Mouse (Mus musculus) right cerebral cortex, adult 2 months (tissue): Measurements from ENCODE around the gene Slk.

Experiments used
- DNase-seq, 2 experiments: peaks; one replicate each; pipeline ENCODE4 v3.0.0; 2021 to 2022; ENCODE audit warnings: low spot score in 2 of 2

The Slk gene

DNA sequence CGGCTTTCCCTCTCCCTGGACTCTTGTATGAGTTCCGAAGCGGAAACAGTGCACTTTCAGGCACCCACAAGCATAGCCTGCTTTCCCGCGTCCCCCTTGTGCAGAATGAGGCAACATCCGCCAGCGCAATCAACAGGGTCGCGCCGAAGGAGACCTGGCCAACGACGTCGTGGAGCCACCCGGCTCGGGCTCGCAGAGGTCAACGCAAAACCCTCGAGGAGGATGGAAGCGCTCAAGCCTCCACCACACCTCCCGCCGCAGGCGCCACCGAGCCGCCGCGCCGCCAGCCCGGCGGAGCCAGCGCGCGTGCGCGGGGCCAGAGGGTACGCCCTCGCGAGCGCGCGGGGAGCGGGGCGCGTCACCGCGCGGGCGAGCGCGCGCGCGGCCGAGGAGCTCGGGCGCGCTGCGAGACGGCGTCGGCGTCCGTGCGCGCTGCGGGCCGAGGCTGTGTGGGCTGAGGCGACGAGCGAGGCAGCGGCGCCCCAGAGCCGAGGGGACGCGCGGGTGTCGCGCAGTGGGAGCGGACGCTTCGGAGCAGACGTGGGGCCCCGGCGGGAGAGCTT, at the start of gene Slk:
Gene Slk (plus strand): TSS at position 454 of the 563 bp plus-strand sequence.
- peak; percentile 64 to 73 for DNase-seq

DNA sequence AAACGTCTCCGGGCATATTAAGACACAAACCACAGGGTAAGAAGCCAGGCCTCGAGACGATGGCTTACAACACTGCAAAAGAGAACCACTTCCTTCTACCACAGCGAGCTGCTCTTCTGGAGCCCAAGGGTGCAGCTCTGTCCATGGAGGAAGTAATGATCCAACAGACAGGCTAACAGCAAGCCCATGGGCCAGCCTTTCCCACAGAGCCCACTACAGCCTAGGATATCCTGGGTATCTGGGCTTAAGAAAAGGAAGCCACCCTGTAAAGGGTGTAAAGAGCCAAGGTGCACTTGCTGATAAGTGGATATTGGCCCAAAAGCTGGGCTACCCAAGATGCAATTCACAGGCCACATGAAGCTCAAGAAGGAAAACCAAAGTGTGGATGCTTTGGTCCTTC, 48.2 kb upstream of the Slk start:
- no peak for DNase-seq

DNA sequence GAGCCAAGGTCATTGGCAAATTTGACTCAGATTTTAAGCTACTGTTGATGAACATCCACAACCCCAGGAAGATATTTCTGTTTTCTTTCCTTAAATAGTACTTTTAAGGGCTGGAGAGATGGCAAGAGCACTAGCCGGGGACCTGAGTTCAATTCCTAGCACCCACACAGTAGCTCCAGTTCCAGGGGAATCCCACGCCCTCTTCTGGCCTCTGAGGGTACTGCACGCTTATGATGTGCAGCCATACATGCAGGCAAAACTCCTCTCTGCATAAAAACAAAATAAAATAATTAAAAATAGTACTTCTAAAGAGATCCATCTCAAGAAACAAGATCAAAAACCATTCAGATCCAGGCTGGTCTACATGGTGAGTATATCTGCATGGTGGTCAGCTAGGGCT, 47.0 kb upstream of the Slk start:
- no peak for DNase-seq

GRCm38 (mm10) chr19:47534131-47534530, 45.3 kb upstream of the Slk start:
- DNase-seq, result peak; percentile 50 to 53

- peak; percentile 96 to 97 for DNase-seq
These were observed 42.8 kb upstream of the Slk start for GRCm38 (mm10) chr19:47536521-47537299.

DNA sequence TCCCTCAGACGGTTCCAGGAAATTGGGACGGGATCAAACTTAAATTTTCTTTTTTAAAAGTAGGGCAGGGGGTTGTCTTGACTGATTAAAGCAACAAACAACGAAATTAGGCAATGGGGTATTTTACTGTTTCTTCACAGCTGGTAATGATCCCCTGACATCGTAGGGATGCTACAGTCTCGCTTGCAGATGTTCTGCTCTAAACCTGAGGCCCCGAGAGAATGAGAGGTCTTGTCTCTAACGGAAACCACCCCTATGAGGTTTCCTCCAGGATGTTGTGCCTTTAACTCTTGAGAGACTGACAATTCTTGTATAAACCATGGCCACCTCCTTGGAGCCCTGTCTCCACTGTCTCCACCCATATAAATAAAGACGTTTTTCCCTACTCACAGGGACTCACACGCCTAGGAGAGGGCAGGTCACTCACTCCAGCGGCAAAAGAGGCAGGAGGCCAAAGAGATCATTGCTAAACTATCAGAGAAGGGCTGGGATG, 42.1 kb upstream of the Slk start, which contains the start of gene Stn1:
Gene Stn1 (minus strand): TSS at position 208 of the 493 bp plus-strand sequence.
- DNase-seq, result peak in 1 of 2 experiments; percentile 15

- DNase-seq, result no peak
These were observed 41.6 kb upstream of the Slk start for GRCm38 (mm10) chr19:47537879-47538278.

DNA sequence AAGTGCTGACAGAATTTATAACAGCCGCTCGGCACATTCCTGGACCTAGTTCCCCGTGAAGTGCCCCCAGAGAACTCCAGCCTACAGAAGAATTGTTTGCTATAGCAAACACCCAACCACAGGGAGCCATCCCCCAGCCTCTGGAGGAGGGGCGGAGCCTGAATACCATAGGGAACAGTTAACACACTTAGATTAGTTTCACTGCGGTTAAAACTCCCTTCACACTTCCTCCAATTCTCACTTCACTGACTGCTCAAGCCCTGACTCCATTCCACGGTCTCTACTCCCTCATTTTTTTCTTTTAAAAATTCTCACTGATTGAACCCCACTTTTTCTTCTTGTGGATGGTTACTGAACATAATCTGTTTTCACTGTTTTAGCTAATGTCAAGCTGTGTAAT, 40.7 kb upstream of the Slk start:
- no peak for DNase-seq

DNA sequence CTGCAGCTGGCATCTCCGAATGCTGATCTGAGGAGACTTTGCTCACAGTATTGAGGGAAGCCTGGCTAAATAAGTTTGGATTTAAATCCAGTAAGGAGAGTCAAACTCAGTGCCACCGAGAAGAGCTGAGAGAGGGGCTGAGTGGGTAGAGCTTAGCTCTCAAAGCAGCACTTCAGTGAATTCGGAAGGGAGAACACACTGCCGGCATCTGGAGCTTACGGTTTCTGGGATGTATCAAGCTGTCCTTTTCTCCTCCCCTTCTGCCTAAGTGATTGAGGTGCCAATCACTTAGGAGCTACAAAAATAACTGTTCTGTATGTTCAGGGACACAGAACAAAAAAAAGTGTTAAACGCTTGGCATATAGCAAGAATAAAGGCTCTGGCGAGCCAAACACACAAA, 37.0 kb upstream of the Slk start:
- no peak for DNase-seq

GRCm38 (mm10) chr19:47545055-47545454, 34.4 kb upstream of the Slk start:
- no peak for DNase-seq

- no peak for DNase-seq
These were observed 34.0 kb upstream of the Slk start for GRCm38 (mm10) chr19:47545528-47545927.

DNA sequence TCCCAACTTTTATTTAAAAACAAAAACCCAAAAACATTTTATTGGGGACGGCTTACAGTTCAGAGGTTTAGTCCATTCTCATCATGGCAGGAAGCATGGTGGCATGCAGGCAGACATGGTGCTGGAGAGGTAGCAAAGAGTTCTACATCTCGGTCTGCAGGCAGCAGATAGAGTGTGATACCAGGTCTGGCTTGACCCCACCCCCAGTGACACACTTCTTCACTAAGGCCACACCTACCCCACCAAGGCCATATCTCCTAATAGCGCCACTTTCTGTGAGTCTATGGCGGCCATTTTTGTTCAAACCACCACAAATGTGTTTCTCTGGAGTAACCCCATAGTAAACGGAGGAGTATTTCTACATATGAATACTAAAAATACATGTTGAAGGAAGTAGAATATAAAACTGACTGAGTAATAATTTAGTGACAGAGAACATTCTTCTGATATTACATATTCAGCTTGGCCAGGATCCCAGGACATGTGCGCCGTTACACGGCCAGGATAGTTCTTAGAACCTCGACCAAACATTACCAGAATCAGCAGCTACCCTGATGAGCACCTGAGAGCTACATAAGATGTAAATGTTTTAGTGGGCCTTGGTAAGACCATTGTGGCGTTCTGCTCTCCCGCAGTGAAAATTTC, 30.9 kb upstream of the Slk start:
- no peak for DNase-seq

DNA sequence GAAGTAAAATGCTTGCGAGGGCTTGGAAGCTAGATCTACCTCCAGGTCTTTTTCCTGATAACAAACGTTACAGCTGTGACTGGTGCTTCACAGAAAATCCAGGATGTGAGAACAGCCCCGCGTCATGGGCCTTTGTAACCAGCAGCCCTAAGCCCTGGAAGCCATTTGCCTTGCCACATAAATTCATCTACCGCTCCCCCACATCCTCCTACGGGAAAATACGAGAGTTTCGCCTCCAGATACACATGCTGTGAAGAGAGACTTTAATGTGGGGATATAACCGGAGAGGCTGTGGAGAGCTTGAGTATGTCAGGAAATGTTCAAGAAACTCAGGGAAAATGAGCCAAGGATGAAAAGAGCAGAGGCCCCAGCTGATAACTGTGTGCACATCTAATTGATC, 30.3 kb upstream of the Slk start:
- DNase-seq, result peak; percentile 26 to 37

DNA sequence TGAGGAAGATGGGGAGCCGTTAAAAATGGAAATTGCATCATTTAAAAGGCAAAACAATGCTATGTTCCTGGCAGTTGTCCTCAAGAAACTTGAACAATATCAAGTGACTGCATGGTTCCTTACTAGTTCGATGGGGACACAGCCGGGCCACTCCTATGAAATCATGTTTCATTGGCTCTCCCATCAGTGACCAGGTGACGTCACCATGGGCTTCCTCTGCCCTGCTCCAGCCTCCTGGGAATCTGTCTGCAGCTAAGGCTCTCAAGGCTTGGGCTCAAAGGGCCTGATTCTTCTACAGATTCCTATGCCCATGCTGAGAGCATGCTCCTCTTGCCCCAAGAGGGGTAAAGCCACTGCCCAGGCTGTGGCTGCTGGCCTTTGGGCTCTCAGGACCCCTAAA, 29.9 kb upstream of the Slk start:
- DNase-seq, result no peak

GRCm38 (mm10) chr19:47559145-47559544, 20.3 kb upstream of the Slk start:
- no peak for DNase-seq

GRCm38 (mm10) chr19:47559751-47560512, 19.5 kb upstream of the Slk start:
- DNase-seq, result peak; percentile 57

GRCm38 (mm10) chr19:47560544-47561161, 18.8 kb upstream of the Slk start:
- no peak for DNase-seq

GRCm38 (mm10) chr19:47561996-47562441, 17.5 kb upstream of the Slk start:
- no peak for DNase-seq

- DNase-seq, result no peak
These were observed 15.8 kb upstream of the Slk start for GRCm38 (mm10) chr19:47563715-47564114.

DNA sequence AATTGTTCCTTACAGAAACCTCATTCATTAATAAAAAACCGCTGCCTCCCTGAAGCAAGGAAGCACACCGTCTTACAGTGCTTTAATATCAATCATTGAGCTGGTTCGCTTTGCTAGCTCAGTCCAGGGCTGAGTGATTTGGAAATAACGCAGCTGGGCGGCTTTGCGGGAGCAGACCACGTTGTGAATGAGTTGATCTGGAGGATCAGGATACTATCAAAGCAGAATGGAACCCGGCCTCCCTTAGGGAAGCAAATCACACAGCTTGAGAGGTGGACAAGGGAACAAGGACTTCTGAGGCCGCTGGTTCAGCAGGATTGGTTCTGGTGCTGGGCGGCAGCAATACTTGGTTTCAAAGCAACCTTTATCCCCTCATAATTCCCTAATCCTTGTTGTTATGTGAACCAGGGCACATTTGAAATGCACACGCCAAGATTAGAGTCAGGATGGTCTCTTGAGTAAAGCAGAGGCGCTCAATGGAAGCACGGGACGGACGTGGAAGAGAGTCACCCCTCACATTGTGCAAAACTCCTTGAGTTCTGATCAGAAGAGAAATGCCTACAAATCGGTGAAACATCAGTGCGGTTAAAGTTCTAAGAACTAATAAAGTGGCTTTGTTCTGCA, 14.3 kb upstream of the Slk start:
- DNase-seq, result no peak

DNA sequence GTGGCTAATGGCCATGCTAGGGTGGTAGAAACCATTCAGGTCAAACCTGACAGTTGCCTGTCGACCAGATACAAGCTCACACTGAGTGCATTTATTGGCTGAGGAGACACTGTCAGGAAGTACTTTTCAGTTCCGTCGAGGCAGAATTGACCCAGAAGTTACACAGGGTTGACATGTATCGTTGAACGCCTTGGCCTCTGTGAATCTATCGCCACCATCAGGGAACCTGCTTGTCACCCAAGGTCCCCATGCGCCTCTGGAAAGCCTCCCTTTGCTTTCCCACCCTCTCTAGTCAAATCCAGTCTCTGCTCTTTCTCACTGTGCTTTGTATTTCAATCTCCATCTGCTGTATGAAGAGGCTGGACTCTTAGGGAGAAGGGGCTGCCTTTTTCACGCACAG, 13.5 kb upstream of the Slk start:
- DNase-seq, result no peak
